Mouse (Mus musculus) adrenal gland, adult (tissue): Measurements from ENCODE around the gene Tmem114.

Experiments used
- DNase-seq, 2 experiments: peaks; one replicate each; pipeline ENCODE4 v3.0.0; 2022 to 2023; ENCODE audit warnings: low spot score in 1 of 2; ENCODE audit not compliant: inconsistent age in 2 of 2

Tmem114 gene

GRCm38 (mm10) chr16:8412213-8412612 is 12.7 kb downstream of the Tmem114 start:
- peak in 1 of 2 experiments; percentile 82 for DNase-seq

- no peak for DNase-seq
Observed at GRCm38 (mm10) chr16:8409197-8409596, 15.7 kb downstream of the Tmem114 start.

- peak; percentile 40 to 84 for DNase-seq
Observed at GRCm38 (mm10) chr16:8406708-8407107, 18.2 kb downstream of the Tmem114 start.

- no peak for DNase-seq
Observed at GRCm38 (mm10) chr16:8402663-8403062, 22.3 kb downstream of the Tmem114 start.

- no peak for DNase-seq
Observed at GRCm38 (mm10) chr16:8401171-8401955, 23.6 kb downstream of the Tmem114 start.

GRCm38 (mm10) chr16:8399868-8400267 is 25.1 kb downstream of the Tmem114 start:
- DNase-seq, result no peak

- no peak for DNase-seq
Observed at GRCm38 (mm10) chr16:8394946-8395345, 30.0 kb downstream of the Tmem114 start.

GRCm38 (mm10) chr16:8388491-8388890 is 36.4 kb downstream of the Tmem114 start:
- DNase-seq, result no peak

- DNase-seq, result no peak
Observed at GRCm38 (mm10) chr16:8386386-8386785, 38.5 kb downstream of the Tmem114 start.

GRCm38 (mm10) chr16:8385679-8386078 is 39.3 kb downstream of the Tmem114 start:
- DNase-seq, result no peak

GRCm38 (mm10) chr16:8384772-8385171 is 40.2 kb downstream of the Tmem114 start:
- no peak for DNase-seq

- no peak for DNase-seq
Observed at GRCm38 (mm10) chr16:8383396-8383795, 41.5 kb downstream of the Tmem114 start.

GRCm38 (mm10) chr16:8363066-8363465 is 61.9 kb downstream of the Tmem114 start:
- DNase-seq, result no peak
